In the genomic region with DNA sequence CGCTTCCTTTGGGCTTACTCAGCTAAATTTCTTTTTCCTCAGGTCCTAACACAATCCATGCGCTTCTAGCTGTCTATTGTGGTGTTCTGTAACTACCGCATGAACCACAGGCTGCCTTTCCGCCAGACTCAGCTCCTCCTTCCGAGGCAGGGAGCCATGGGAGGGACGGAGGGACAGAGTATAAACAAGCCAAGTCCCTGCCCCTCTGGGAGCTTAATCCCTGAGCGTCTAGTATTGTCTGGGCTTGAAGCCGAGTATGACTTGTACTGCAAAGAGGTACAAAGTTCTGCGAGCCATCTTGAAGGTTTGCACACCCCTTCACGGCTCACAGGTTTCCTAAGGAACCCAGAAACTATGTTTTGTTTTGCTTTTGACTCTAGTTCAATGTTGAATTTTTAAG, we compare ENCODE assay signal across 8 mouse cellular contexts. TPM values are rescaled to one million over a fixed set of nuclear protein-coding genes. Genes with fewer than 3 reads are reported as not detected.
A peak's percentile ranks its signal among the peaks of the same experiment; 100 is the strongest.
DNase-seq lines count a peak whose midpoint lies in the region; ATAC-seq and TF ChIP-seq lines count a peak whose summit lies in the region.

No protein-coding gene starts in this region.

- peak; percentile 47 for ATAC-seq in lung, embryonic 14.5 days (ENCODE audit: insufficient read depth)

- DNase-seq in MN1 (ENCODE audit: low spot score), result peak; percentile 95
- DNase-seq in cerebellum, adult 8-10 months, result peak; percentile 82
- DNase-seq in frontal cortex, adult 2 months (ENCODE audit: extremely low spot score in 1 of 2, low spot score in 1 of 2), result peak; percentile 73 to 76
- DNase-seq in hindbrain, embryonic 10.5 days (ENCODE audit: low spot score), result peak; percentile 54
- peak; percentile 61 for DNase-seq in layer of hippocampus, adult 9-10 months (ENCODE audit: low spot score)
- DNase-seq in lung, embryonic 14.5 days, result peak; percentile 91
- peak; percentile 54 for DNase-seq in retina, adult 2 months (ENCODE audit: low read depth, low spot score)
- DNase-seq in thymus, postnatal 4 days, result peak; percentile 48

- H3K9me3 ChIP-seq in hindbrain, embryonic 10.5 days, result no peaks in the 10 kb centered on the region
- no peaks in the 10 kb centered on the region for H3K9me3 ChIP-seq in lung, embryonic 14.5 days (ENCODE audit: low read depth, low read length)

- H3K27me3 ChIP-seq in hindbrain, embryonic 10.5 days (ENCODE audit: insufficient read depth, poor library complexity, severe bottlenecking), result peaks cover 6% of the 10 kb centered on the region; the same call in 1 of the 2 replicates
- no peaks in the 10 kb centered on the region for H3K27me3 ChIP-seq in lung, embryonic 14.5 days (ENCODE audit: insufficient read depth, low read length)

- H3K4me1 ChIP-seq in hindbrain, embryonic 10.5 days (replicated peaks), result peaks cover 46% of the 10 kb centered on the region
- peaks cover 17% of the 10 kb centered on the region for H3K4me1 ChIP-seq in lung, embryonic 14.5 days (ENCODE audit: insufficient read depth)

- H3K27ac ChIP-seq in hindbrain, embryonic 10.5 days, result peak overlapping the region; percentile 95
- H3K27ac ChIP-seq in lung, embryonic 14.5 days (ENCODE audit: low read depth), result peak overlapping the region; percentile 95

- peaks cover 3% of the 10 kb centered on the region for H3K36me3 ChIP-seq in hindbrain, embryonic 10.5 days
- H3K36me3 ChIP-seq in lung, embryonic 14.5 days (ENCODE audit: insufficient read depth), result peaks cover 4% of the 10 kb centered on the region; the same call in 1 of the 2 replicates

- H3K4me2 ChIP-seq in lung, embryonic 14.5 days, result peak overlapping the region; percentile 87

- peak overlapping the region; percentile 56 for H3K9ac ChIP-seq in lung, embryonic 14.5 days

- H3K4me3 ChIP-seq in hindbrain, embryonic 10.5 days, result peak overlapping the region; percentile 88
- peak overlapping the region; percentile 69 for H3K4me3 ChIP-seq in lung, embryonic 14.5 days (ENCODE audit: low read depth, low read length)

- under 1% methylated on average over 10 of the region's 10 CpGs for WGBS in hindbrain, embryonic 10.5 days
- WGBS in lung, embryonic 14.5 days, result 1% methylated on average over 10 of the region's 10 CpGs

- TF ChIP-seq CTCF in lung, embryonic 14.5 days (IDR thresholded peaks at IDR 0.05; ENCODE audit: low read depth), result no peak

RNA-seq across cellular contexts. Expression of gene Tef, which starts 7.9 kb away (rescaled TPM):
- polyA plus RNA-seq in frontal cortex, adult 2 months (2012; rRNA removed), result 245 and 256 TPM in 2 replicates
- polyA plus RNA-seq in hindbrain, embryonic 10.5 days (2016; fragmentation: Nextera tagmentation; extraction: Ambion mirVana), result 16.4 and 19.4 TPM in 2 replicates
- polyA plus RNA-seq in lung, embryonic 14.5 days (2014; fragmentation: Nextera tagmentation; extraction: Ambion mirVana), result 23.5 and 23.8 TPM in 2 replicates

RNA-seq across cellular contexts. Expression of gene Tob2, which starts 48.4 kb away (rescaled TPM):
- polyA plus RNA-seq in frontal cortex, adult 2 months (2012; rRNA removed), result 21.1 and 22.6 TPM in 2 replicates
- polyA plus RNA-seq in hindbrain, embryonic 10.5 days (2016; fragmentation: Nextera tagmentation; extraction: Ambion mirVana), result 18.6 and 19.1 TPM in 2 replicates
- 23.3 and 24.2 TPM in 2 replicates for polyA plus RNA-seq in lung, embryonic 14.5 days (2014; fragmentation: Nextera tagmentation; extraction: Ambion mirVana)

Comparison
In these comparisons a context has a peak if more than half of its experiments do, and no peak if none do; other contexts are left out.
1. Peak in every context shown above with its lines: DNase-seq, ATAC-seq, H3K4me3 ChIP-seq and H3K27ac ChIP-seq.